Mouse (Mus musculus): ENCODE measurements at regions not wholly inside any gene's neighbourhood (a gene's known extent, or its start where the extent isn't known, plus 50 kb on each side); places are given as distances from the start of the nearest gene placed in this dataset.

DNA sequence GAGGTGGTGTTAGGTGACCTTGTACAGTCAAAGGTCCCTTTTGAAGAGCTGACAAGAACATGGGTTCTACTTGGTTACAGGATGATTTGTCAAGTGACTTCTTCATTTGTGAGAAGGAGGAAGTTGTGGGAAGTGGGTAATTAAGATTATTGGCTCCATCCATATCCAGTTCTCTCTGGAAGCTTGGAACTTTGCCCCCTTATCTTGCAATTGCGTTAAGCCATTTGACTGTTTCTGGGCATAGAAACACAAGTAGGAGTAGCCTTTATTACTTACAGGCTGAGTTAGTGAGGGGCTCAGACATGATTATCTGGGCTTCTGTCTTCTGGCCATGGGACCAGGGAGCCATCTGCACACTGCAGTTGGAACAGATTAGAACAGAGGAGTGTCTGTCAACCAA, 192.5 kb downstream of the Kit start:
- DNase-seq (ENCODE audit: low spot score in 2 of 2), result no peak

DNA sequence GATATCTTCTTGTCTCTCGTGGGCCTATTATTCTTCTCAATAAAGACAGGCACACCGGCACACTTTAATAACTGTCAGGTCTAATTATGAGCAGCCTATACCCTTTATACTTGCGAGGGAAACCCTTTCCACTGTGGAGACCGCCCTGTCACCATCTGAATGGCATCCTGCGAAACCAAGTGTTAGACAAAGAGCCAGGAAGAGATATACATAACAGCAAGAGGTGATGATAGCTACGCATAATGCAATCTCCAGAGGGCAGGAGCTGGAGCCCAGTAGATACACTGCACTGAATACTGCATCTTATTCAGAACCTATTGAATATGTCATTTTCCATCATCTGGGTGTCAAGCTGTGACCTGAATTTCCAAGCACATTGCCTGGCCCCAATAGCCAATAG, 187.7 kb downstream of the Kit start:
- no peak for DNase-seq (ENCODE audit: low spot score in 2 of 2)

DNA sequence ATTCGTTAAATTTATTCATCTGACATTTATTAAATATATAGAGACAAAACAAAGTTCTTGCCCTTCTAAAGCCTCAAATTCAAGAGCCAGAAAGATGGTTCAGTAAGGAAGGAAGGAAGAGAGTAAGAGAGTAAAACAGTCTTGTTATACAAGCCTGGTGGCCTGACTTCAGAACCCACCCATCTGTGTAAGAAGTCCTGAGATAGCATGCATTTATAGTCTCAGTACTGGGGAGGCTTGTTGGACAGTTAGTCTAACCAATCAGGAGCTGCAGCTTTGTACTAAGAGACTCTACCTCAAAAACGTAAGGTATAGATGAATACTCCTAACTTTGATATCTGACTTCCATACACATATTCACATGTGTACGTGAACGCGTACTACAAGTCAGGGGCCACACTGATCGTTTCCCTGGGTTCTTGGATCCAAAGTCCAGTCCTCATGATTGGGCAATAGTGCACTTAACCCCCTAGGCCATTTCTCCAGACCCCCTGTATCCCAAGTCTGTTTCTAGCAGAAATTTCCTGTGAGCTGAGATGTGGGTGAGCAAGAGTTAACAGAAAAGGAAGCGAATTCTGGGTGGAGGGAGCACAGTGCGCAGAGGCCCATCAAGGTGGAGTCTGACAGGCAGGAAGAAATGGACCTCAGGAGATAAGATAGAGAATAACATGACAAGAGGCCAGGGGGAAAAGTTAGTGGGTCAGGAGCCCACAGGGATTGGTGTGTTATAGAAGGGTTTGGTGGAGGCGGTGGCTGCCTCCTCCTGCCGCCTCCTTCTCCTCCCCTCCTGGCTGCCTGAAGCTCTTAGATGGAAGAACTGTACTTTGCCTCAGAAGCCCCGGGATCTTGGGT, 187.0 kb downstream of the Kit start:
- DNase-seq (ENCODE audit: low spot score in 2 of 2), result no peak

DNA sequence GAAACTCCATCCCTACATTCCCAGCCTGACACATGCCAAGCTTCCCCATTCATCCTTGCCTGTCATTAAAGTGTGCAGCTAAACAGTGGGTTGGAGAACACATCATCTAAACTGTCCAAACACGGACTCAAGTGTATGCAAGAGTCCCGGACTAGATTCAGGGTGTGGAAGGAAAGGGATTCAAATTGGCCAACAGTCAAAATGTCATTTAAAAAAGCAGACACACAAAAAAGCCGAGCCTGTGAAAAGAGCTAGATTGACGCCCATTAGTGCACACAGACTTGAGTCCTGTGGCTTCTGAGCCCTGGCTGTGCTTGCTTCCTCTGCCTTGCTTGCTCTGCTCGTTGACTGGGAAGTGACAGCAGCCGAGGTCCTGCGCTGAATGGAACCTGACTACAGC, 181.5 kb downstream of the Kit start:
- DNase-seq (ENCODE audit: low spot score in 2 of 2), result no peak

DNA sequence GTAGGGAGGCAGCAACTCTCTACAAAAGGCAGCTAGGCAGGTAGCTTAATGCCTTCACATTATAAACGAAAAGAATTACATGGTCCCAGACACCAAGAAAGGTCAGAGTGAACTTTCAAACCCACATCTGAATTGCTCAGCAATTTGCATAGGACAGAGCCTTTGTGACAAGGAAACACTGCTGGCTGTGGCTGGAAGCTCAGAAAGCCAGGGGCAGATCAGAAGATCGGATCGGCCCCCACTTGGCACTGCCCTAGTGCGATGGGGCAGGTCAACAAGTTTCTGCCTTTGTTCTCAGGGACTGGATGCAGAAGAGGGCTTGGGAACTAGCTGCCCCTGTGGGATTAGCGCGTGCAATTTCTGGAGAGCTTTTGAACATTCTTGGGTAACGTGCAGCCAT, 179.6 kb downstream of the Kit start:
- no peak for DNase-seq (ENCODE audit: low spot score in 2 of 2)

DNA sequence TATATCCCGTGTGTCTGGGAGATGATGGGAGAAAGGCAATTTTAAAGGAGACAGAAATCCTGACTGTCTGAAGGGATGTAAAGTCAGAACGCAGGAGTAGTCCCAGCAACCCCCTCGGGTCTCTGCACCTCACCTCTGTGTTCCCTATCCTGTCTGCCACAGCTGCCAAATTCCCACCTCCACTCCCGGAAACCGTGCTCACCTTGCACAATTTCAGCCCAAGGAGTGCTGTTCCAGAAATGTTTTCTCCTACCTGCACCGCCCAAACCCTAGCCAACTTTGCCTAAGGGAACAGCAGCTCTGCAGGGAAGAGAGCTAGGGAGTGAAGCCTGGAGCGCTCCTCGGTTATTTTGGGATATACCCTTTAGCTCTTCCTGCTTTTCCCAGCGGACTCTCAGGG, 170.6 kb downstream of the Kit start:
- no peak for DNase-seq (ENCODE audit: low spot score in 2 of 2)

DNA sequence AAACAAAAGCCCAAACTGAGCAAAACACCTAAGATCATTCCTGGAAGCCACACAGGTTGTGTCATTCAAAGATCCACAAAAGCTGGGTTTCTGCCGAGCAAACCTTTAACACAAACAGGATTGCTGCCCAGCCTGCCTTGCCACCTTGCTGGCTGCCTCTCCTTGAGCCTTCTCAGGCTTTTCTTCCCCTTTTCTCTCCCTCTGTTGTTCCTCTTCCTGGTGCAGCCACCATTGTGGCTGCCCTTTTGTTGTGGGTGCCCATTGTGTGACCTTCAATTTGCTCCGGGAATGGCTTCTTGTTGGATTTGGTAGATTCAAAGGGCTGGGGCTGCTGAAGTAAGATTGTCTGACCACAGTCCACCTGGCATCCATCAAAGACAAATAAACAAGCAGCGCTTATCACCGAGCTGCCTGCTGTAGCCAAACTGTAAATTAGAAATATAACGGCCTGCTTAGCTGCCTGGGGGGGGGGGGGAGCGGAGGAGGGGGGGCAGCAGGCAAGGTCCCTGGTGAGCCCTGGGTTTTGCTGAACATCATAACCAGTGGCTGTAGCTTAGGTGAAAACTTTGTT, 169.8 kb downstream of the Kit start:
- no peak for DNase-seq (ENCODE audit: low spot score in 2 of 2)

DNA sequence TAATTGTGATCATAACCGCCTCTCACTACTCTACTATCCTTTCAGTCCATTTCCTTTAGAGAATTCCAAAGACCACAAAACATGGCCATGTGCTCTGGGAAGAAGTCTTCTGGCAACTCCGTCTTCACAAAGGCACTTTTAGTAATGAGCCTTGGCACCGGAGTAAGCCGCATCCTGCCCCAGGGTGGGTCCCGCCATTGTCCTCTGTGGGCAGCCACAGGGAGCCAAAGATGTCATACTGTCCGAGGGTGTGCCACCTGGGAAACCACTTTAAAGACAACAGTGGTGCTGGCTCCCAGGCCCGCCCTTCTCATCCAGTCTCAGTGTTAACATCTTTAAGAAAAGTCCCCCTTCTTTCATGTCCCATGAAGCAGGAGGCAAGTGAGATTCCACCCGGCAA, 164.6 kb downstream of the Kit start:
- no peak for DNase-seq (ENCODE audit: low spot score in 2 of 2)

DNA sequence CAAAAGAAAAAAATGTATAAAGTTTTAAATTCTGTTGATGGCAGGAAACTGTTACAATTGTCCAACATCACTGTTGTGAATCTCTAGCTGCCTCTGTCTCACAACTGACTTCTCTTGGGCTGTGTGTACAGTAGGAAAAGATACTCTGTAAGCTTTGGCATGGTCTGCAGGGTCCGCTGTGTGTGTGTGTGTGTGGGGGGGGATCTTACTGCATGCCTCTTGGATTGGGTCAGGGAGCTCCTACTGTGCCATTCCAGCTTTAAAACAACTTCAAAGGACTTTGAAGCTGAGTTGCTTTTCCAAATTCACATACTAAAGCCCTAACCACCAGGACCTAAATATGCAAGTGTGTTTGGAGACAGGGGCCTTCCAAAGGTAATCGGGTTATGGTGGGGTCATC, 163.7 kb downstream of the Kit start:
- DNase-seq (ENCODE audit: low spot score in 2 of 2), result no peak

DNA sequence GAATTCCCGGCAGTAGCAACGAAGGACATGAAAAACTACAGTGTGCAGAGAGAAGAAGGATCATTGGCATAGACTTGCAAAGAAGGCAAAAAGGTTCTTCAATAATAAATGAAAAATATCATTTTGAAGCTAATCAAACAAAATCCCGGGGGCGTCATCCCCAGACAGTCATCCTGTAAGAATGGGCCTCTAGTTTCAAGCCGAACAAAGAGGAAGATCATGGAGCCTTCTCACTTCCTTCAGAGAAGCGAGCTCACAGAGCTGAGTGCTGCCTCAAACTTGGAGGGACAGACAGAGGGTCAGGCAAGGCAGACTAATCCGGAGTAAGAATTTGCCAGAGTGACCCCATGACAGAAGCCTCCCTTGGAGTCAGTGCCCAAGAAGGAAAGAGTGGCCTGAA, 163.0 kb downstream of the Kit start:
- no peak for DNase-seq (ENCODE audit: low spot score in 2 of 2)

DNA sequence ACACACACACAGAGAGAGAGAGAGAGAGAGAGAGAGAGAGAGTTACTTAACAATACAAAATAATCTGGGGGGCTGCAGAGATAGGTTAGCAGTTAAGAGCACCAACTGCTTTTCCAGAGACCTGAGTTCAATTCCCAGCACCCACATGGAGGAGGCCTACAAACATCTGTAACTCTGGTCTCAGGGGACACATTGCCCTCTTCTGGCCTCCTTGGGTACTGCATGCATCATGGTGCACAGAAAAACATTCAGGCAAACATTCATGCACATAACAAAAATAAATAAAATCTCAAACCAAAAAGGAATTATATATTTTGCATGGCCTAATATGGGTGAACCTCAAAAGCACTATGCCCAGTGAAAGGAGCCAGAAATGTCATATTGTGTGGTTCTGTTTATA, 161.6 kb downstream of the Kit start:
- DNase-seq (ENCODE audit: low spot score in 2 of 2), result no peak

DNA sequence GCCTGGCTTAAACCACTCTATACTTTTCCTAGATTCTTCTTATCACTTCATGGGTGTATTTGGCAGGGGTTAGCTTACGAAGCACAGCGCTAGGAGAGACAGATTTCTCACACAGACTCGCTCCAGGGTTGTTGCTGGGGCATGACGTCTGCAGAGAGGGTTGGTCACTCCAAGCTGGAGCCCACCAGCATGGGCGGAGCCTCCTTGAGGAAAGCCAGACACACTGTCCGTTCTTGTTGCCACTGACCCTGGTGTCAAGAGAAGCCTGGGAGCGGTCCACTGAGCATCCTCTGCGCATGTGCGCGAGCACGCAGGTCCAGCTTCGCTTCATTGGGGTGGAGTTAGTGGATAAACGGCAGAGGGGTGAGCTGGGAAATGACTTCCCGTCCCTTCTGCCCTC, 159.8 kb downstream of the Kit start:
- DNase-seq (ENCODE audit: low spot score in 2 of 2), result no peak

DNA sequence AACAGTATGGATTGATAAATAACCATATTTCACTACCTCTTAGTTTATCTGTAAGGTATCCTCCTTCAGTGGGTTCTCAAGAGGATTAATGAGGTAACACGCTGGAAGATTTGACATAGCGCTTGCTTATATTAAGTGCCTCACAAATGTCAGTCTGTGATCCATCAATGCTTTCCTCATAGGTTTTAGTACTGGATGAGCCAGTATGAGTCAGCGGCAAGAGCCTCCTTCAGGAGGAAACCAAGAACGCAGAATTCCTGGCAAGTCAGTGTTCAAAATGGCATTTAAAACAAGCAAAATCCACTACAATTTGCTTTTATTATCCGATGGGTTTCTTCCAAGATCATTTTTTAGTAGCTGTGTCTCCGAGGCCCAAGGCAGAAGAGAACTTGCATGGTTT, 159.3 kb downstream of the Kit start:
- no peak for DNase-seq (ENCODE audit: low spot score in 2 of 2)

DNA sequence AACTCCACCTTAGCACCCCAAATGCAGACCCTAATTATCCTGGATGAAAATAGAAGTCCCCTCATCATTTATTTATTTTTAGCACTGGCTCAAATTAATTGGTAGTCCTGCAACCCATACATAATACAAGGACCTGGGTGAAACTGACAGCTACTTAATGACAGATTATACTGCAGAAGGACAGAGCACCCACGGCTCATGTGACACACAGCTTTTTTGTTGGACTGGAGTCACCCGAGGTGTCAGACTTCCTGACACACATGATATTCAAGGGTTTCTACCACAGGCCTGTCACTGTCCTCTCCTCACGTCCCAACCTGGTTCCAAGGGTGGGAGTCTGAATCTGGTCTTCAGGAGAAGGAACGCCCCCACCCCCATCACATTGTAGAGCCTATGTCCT, 156.5 kb downstream of the Kit start:
- DNase-seq (ENCODE audit: low spot score in 2 of 2), result no peak

DNA sequence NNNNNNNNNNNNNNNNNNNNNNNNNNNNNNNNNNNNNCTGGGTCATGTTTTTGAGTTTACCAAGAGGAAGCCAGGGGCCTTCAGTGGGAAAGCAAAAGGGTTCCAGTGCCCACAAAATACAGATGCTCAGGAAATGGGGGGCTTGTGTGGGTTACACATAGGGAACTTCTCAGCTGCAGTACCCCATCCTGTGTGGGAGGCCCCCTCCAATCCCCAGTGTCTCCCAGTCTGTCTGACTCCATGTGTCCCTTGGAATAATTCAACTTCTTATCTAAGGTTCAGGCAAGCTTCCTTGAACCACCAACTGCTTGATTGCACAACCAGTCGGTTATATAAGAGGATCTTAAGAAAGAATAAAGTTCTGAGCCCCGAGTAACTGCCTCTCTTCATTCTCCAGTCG, 156.0 kb downstream of the Kit start:
- no peak for DNase-seq (ENCODE audit: low spot score in 2 of 2)

DNA sequence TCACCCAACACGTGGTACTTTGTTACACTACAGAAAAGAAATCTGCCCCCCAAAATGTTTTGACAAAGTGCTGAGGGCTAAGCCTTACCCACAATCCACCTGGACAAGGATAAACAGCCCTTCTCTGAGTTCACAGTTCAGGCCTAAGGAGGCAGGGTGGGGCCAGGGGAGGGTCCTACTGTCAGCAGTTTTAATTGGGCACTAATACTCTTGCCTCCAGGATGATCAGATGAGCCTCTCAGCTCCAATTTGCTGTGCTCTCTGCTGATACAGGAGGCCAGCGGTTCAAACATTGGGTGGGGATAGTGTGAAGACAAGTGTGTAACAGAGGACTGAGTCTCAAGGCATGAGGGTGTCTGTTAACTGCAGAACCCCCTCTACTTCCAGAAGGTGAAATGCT, 146.6 kb downstream of the Kit start:
- no peak for DNase-seq (ENCODE audit: low spot score in 2 of 2)

DNA sequence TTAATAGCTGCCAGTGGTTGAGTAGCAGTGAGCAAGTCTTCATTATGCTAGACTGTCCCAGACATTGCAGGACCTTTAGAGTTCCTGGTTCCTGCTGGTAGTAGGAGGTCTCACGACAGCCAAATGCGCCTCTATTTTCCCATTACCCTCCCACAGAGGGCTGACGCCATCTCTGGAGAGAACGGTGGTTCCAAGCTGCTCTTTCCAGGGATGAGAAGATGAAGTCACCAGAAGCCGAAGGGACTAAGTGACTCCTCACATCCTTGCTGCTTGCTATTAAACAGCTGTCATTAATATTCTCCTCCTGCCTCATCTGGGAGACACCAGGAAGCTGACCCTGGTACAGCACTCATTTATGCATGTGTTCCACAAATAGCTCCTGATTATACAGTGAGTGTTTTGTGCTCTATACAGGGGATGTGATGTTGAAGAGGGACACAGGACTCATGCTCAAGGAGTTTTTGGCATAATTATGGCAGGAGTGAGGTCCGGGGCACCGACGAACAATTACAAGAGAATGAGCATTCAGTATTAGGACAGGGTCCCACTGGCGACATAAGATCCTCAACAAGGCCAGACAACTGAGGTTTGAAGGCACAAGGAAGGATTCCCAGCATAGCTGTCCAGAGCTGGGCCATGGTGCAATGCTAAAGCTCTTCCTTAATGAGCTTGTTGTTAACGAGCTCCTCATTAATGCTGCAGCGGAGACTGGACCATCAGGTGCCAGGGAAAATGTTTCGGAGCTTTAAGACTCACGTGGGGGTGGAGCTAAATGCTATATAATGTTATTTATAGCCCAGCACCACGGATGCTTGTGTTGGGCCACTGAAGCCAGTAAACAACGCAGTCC, 145.6 kb downstream of the Kit start:
- no peak for DNase-seq (ENCODE audit: low spot score in 2 of 2)

DNA sequence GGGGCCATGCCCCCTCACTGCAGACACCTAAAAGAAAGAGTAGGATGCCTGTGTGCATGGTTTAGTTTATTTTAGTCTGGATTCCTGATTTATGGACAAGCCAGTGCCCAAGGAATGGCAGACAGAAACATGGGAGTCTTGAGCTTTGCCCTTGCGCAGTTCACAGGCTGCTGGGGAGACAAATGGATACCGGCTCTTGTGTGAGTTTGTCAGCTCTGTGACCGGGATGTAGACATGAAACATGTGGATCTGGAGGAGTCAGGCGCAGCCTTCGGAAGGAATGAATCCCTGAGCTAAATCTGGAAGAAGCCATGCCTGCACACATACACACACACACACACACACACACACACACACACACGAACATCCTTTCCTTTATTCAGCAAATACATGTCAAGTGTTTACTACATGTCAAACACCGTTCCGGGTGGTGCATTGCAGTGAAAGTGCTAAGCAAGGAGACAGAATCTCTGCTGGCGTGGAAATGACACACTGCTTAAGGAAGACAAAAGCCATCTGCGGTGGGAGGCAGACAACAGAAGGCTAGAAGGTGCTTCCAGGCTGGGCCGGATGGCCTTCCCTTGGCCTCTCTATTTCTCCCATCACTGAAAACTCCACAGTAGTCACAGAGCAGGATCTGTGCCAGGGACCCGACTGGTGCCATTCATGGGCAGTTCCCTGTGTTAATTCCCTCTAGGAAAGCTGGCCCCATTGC, 144.0 kb downstream of the Kit start:
- no peak for DNase-seq (ENCODE audit: low spot score in 2 of 2)

Data from frontal cortex, postnatal 14 days (tissue).